Mouse (Mus musculus) embryonic fibroblast, embryonic 13.5 days (primary cell): Measurements from ENCODE around the gene Cfap161.

ENCODE experiments used
- CTCF ChIP-seq: IDR thresholded peaks from 2 replicates; pipeline ENCODE4 v1.5.1; 2011; ENCODE audit warnings: mild to moderate bottlenecking, control low read depth, low read length, moderate library complexity, borderline replicate concordance; ENCODE audit not compliant: insufficient read depth
- POLR2A ChIP-seq: IDR thresholded peaks from 2 replicates; pipeline ENCODE4 v1.6.1; 2011; ENCODE audit warnings: low read depth, mild to moderate bottlenecking, control low read depth, low read length, moderate library complexity

GRCm38 (mm10) chr7:83748405-83748804 lies 46.3 kb downstream of the Cfap161 start:
- TF ChIP-seq CTCF = no peak
- no peak for TF ChIP-seq POLR2A
